Mouse (Mus musculus) gastrocnemius, adult 2 months (tissue): Measurements from ENCODE around the gene Aqp1. TPM values are rescaled to one million over a fixed set of nuclear protein-coding genes. Genes with fewer than 3 reads are reported as not detected.
A peak's percentile ranks its signal among the peaks of the same experiment; 100 is the strongest.

Experiments used
- DNase-seq: peaks from one replicate; pipeline ENCODE4 v3.0.0; 2022
- H3K27ac ChIP-seq: fragments of 200-600 bp; 2 replicates; pipeline ENCODE4 v1.8.1; 2022; ENCODE audit warnings: mild to moderate bottlenecking
- H3K4me3 ChIP-seq: fragments of 200-600 bp; 2 replicates; pipeline ENCODE4 v1.8.1; 2022; ENCODE audit warnings: mild to moderate bottlenecking, moderate library complexity
- CTCF ChIP-seq: fragments of 200-600 bp; IDR thresholded peaks from 2 replicates; pipeline ENCODE4 v1.8.1; 2022; ENCODE audit warnings: antibody characterized with exemption, mild to moderate bottlenecking, moderate library complexity
- intact Hi-C: fragments of 180-260 bp; cut with DNase I; formaldehyde crosslinking; loops from one replicate; pipeline ENCODE4 v1.15.1; 2025
- microRNA-seq: library from miRNA; unstranded; fragments of <30 nt; microRNA quantifications from one replicate; pipeline ENCODE4 v1.2.0, GENCODE M21; 2021
- total RNA-seq, 2 experiments: library from RNA; stranded (reverse); gene quantifications; 2 replicates each; pipeline ENCODE4 v1.2.3; 2021

The Aqp1 gene
- total RNA-seq, 2 experiments from 2014 or later: 251 to 256 TPM

GRCm38 (mm10) chr6:55379641-55380335 lies 43.6 kb downstream of the Aqp1 start:
- H3K4me3 ChIP-seq: no peak overlapping the region
- peak; percentile 66 for TF ChIP-seq CTCF
- no peak overlapping the region for H3K27ac ChIP-seq
- DNase-seq: no peak
- intact Hi-C loops: no loop called here

DNA sequence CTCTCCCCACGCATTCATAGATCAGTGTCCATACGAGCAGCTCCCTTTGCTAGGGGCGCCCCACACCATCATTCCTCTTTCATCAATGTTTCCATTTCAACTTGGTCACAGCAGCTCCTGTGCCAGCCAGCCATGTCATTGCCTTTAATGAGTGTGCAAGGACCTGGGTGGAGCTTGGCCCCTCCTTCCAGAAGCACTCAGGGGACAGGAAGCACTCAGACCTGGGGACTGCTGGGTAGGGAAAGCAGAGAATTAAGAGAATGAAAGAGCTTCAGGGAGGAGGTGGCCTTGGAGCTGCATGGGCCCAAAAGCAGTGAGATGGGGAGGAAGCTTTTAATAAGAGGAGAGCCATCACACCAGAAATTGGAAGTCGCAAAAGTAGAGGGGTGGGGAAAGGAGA lies 45.7 kb downstream of the Aqp1 start:
- DNase-seq: no peak
- TF ChIP-seq CTCF: no peak
- H3K4me3 ChIP-seq: no peak overlapping the region
- H3K27ac ChIP-seq: no peak overlapping the region
- intact Hi-C loops: no loop called here

- peak; percentile 95 for TF ChIP-seq CTCF
- Histone ChIP-seq H3K4me3 (no peak overlapping the region), H3K27ac (no peak overlapping the region)
- intact Hi-C loops: loop anchor here (1.0 kb wide), 1 partner anchor 151 kb away; no protein-coding TSS in a partner anchor
- peak; percentile 74 for DNase-seq
Observed at GRCm38 (mm10) chr6:55383897-55384296, 47.7 kb downstream of the Aqp1 start.

- TF ChIP-seq CTCF: no peak
- no peak for DNase-seq
Observed at GRCm38 (mm10) chr6:55384356-55384951, 48.2 kb downstream of the Aqp1 start.

GRCm38 (mm10) chr6:55388546-55389169 lies 52.4 kb downstream of the Aqp1 start:
- intact Hi-C loops: no loop called here
- Histone ChIP-seq H3K27ac (no peak overlapping the region), H3K4me3 (no peak overlapping the region)
- TF ChIP-seq CTCF: no peak
- no peak for DNase-seq

More at GRCm38 (mm10) chr6:55384356-55384951, 48.2 kb downstream of the Aqp1 start:
- intact Hi-C loops: loop anchor here (1.0 kb wide), 1 partner anchor 151 kb away; no protein-coding TSS in a partner anchor
- H3K4me3 ChIP-seq: no peak overlapping the region
- no peak overlapping the region for H3K27ac ChIP-seq

DNA sequence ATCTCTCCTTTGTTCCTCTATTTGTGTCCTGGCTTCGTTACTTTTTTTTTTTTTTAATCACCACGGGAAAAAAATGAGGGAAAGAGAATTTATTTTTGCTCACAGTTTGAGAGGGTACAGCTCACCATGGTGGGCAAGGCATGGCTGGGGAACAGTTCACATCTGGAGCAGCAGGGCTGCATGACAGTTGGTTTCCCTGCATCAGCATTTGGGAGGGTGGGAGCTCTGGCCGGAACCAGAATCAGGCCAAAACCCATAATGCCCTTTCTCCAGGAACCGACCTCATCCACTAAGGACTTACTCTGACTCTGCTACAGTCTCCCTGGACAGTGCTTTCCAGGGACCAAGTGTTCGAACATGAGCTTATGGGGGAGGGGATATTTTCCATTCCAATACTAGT lies 53.1 kb downstream of the Aqp1 start:
- intact Hi-C loops: no loop called here
- Histone ChIP-seq H3K27ac (no peak overlapping the region), H3K4me3 (no peak overlapping the region)
- no peak for DNase-seq
- no peak for TF ChIP-seq CTCF

- H3K27ac ChIP-seq: no peak overlapping the region
- TF ChIP-seq CTCF: no peak
- no peak for DNase-seq
- no peak overlapping the region for H3K4me3 ChIP-seq
- intact Hi-C loops: loop anchor here (1.0 to 5.0 kb wide), 2 partner anchors 70 to 119 kb away; no protein-coding TSS in a partner anchor
Observed at GRCm38 (mm10) chr6:55391814-55392213, 55.6 kb downstream of the Aqp1 start.

GRCm38 (mm10) chr6:55392453-55392852 lies 56.2 kb downstream of the Aqp1 start:
- TF ChIP-seq CTCF: peak; percentile 85
- DNase-seq: peak; percentile 79
- intact Hi-C loops: loop anchor here (1.0 to 5.0 kb wide), 2 partner anchors 70 to 119 kb away; no protein-coding TSS in a partner anchor
- Histone ChIP-seq H3K27ac (no peak overlapping the region; the same call in 1 of the 2 replicates), H3K4me3 (no peak overlapping the region)

DNA sequence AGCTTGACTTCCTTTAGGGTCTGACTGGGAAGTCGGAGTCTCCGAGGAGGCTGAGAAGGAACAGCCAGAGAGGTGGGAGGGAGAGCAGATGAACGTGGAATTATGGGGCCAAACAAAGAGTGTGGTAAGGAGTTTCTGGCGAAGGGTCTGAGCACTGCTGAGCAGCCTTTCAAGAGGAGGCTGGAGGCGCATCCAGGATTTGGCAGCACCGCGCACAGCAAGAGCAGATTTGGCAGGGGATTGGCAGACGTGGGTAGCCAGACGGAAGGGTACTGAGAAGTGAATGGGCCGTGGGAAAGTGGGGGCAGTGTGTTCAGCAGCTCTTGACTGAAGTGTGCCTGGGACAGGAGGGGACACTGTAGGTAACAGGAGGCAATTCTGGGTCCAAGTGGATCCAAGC lies 58.6 kb downstream of the Aqp1 start:
- no peak overlapping the region for H3K4me3 ChIP-seq
- no peak for TF ChIP-seq CTCF
- intact Hi-C loops: loop anchor here (5.0 kb wide), 1 partner anchor 67 kb away; no protein-coding TSS in a partner anchor

DNA sequence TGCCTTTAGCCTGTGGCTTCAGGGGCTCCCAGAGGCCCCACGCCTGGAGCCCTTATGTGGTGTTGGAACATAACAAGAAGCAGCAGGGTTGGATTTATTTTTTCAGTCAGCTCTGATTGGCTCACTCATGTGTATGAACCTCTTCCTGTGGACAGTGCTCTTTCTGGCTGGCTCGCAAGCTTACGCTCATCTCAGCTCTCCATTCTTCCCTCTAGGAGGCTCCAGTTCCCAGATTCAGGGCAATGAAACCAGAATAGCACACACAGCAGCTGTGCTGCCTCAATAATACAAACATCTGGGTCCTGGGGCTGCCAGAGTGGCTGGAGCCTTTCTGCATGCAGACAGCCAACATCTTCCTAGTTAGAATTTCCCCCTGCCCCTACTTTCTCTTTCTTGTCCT lies 59.9 kb downstream of the Aqp1 start:
- Histone ChIP-seq H3K4me3 (peak overlapping the region; percentile 40), H3K27ac (peak overlapping the region; percentile 68)
- peak; percentile 49 for TF ChIP-seq CTCF
- DNase-seq: peak; percentile 54
- intact Hi-C loops: no loop called here

More for the DNA sequence above, 58.6 kb downstream of the Aqp1 start:
- peak; percentile 18 for DNase-seq
- H3K27ac ChIP-seq: no peak overlapping the region

- peak; percentile 56 for DNase-seq
- intact Hi-C loops: no loop called here
- Histone ChIP-seq H3K4me3 (peak overlapping the region; percentile 40), H3K27ac (peak overlapping the region; percentile 68)
- TF ChIP-seq CTCF: no peak
Observed at GRCm38 (mm10) chr6:55396622-55397041, 60.4 kb downstream of the Aqp1 start.

Small RNA genes within 50 kb of the gene (microRNA-seq; reads per million reads assigned to microRNA genes)
- gene Gm25458: not detected

Other genes with a start within 250 kb of the Aqp1 start
- gene Crhr2, start 203.4 kb upstream of the Aqp1 start, total RNA-seq: 10 to 100 TPM; 27.2 to 31.9 TPM
- 10 to 100 TPM; 15.5 to 33.0 TPM for gene Inmt, start 161.4 kb upstream of the Aqp1 start, total RNA-seq
- gene Mindy4, start 133.0 kb upstream of the Aqp1 start, total RNA-seq: 1 to 10 TPM; 2.7 to 3.8 TPM
- gene Ghrhr, start 39.9 kb downstream of the Aqp1 start, total RNA-seq: not detected
- gene Adcyap1r1, start 115.5 kb downstream of the Aqp1 start, total RNA-seq: under 1 TPM; 0.87 to 0.92 TPM